Mouse (Mus musculus) hindbrain, embryonic 11.5 days (tissue): ENCODE data around the gene Ldlrad2. TPM values are rescaled to one million over a fixed set of nuclear protein-coding genes. Genes with fewer than 3 reads are reported as not detected.

Experiments used
- ATAC-seq: fragments of 200-750 bp; cut with Nextera tagmentation; 2 replicates; pipeline ENCODE4 v1.8.0; 2017; ENCODE audit warnings: mild to moderate bottlenecking, moderate TSS enrichment, moderate library complexity; ENCODE audit not compliant: low FRiP score
- DNase-seq: peaks from one replicate; pipeline ENCODE4 v3.0.0-alpha.2; 2015; ENCODE audit warnings: low spot score
- H3K27ac ChIP-seq: fragments of 300-500 bp; sonication (generic); 2 replicates; pipeline ENCODE4 v1.5.1; 2014; ENCODE audit warnings: mild to moderate bottlenecking, low read depth, low read length
- H3K27me3 ChIP-seq: fragments of 300-500 bp; sonication (generic); 2 replicates; pipeline ENCODE4 v1.6.1; 2014; ENCODE audit warnings: mild to moderate bottlenecking, low read length, moderate library complexity, mixed read lengths; ENCODE audit not compliant: control insufficient read depth, insufficient read depth
- H3K36me3 ChIP-seq: fragments of 300-500 bp; sonication (generic); 2 replicates; pipeline ENCODE4 v1.6.1; 2014; ENCODE audit warnings: mild to moderate bottlenecking, low read length, moderate library complexity, mixed read lengths; ENCODE audit not compliant: control insufficient read depth, insufficient read depth
- H3K4me1 ChIP-seq: fragments of 300-500 bp; sonication (generic); replicated peaks from 2 replicates; pipeline ENCODE4 v1.6.1; 2014; ENCODE audit warnings: low read length, mixed read lengths; ENCODE audit not compliant: control insufficient read depth, insufficient read depth
- H3K4me2 ChIP-seq: fragments of 300-500 bp; sonication (generic); replicated peaks from 2 replicates; pipeline ENCODE4 v1.6.1; 2014; ENCODE audit warnings: mild to moderate bottlenecking, low read depth, low read length
- H3K4me3 ChIP-seq: fragments of 300-500 bp; sonication (generic); 2 replicates; pipeline ENCODE4 v1.5.1; 2014; ENCODE audit warnings: low read depth, low read length
- H3K9ac ChIP-seq: fragments of 300-500 bp; sonication (generic); 2 replicates; pipeline ENCODE4 v1.6.1; 2014; ENCODE audit warnings: low read depth, low read length
- H3K9me3 ChIP-seq: fragments of 300-500 bp; sonication (generic); 2 replicates; pipeline ENCODE4 v1.6.1; 2016; ENCODE audit warnings: low read length; ENCODE audit not compliant: control insufficient read depth
- WGBS: fragments of 180-500 bp; shearing (Covaris S2); extraction: QIAGEN DNeasy Blood & Tissue Kit; methylation state at CpG from one replicate; pipeline ENCODE4 v1.1.7; 2014; 5-methylcytosine and 5-hydroxymethylcytosine counted together
- polyA plus RNA-seq: library from polyadenylated mRNA; unstranded; fragments of >200 nt; fragmentation: Nextera tagmentation; extraction: Ambion mirVana; gene quantifications from 2 replicates; pipeline ENCODE4 v1.2.1, GENCODE M21; 2014

Gene Ldlrad2
- polyA plus RNA-seq, 1 experiment from 2014 or later, result 0.77 TPM

- no peaks in the 10 kb centered on the region for H3K9me3 ChIP-seq
- no peak overlapping the region for H3K4me3 ChIP-seq
- ATAC-seq (no peak), DNase-seq (no peak)
- H3K9ac ChIP-seq, result no peak overlapping the region
- H3K4me1 ChIP-seq, result no peaks in the 10 kb centered on the region
- H3K4me2 ChIP-seq, result no peak overlapping the region
- H3K27me3 ChIP-seq, result no peaks in the 10 kb centered on the region
- WGBS, result 90% methylated on average over 6 of the region's 6 CpGs
- no peaks in the 10 kb centered on the region for H3K36me3 ChIP-seq
- H3K27ac ChIP-seq, result no peak overlapping the region
These were observed 46.5 kb downstream of the Ldlrad2 start for GRCm38 (mm10) chr4:137527872-137528271.

- Histone ChIP-seq H3K4me2 (no peak overlapping the region), H3K9ac (no peak overlapping the region), H3K36me3 (no peaks in the 10 kb centered on the region), H3K27ac (no peak overlapping the region), H3K4me3 (no peak overlapping the region), H3K27me3 (no peaks in the 10 kb centered on the region), H3K9me3 (no peaks in the 10 kb centered on the region), H3K4me1 (no peaks in the 10 kb centered on the region)
- WGBS, result 83% methylated on average over 4 of the region's 4 CpGs
- ATAC-seq (no peak), DNase-seq (no peak)
These were observed 47.0 kb downstream of the Ldlrad2 start for GRCm38 (mm10) chr4:137527368-137527767.

- Histone ChIP-seq H3K27me3 (no peaks in the 10 kb centered on the region), H3K4me3 (no peak overlapping the region), H3K9ac (no peak overlapping the region), H3K4me2 (no peak overlapping the region), H3K27ac (no peak overlapping the region), H3K4me1 (no peaks in the 10 kb centered on the region), H3K36me3 (no peaks in the 10 kb centered on the region), H3K9me3 (no peaks in the 10 kb centered on the region)
- no peak for ATAC-seq
- WGBS, result 83% methylated on average over 1 of the region's 1 CpGs
- no peak for DNase-seq
These were observed 48.9 kb downstream of the Ldlrad2 start for GRCm38 (mm10) chr4:137525426-137525825.

Other genes starting within 250 kb of the Ldlrad2 start
- gene Cdc42, start 216.8 kb downstream of the Ldlrad2 start, polyA plus RNA-seq, result 692 and 744 TPM in 2 replicates
- gene Cela3a, start 164.8 kb downstream of the Ldlrad2 start, polyA plus RNA-seq, result not detected in 2 replicates
- not detected in 2 replicates for gene Cela3b, start 144.0 kb downstream of the Ldlrad2 start, polyA plus RNA-seq
- gene 1700013G24Rik, start 121.3 kb downstream of the Ldlrad2 start, polyA plus RNA-seq, result not detected in 2 replicates
- gene Hspg2, start 105.8 kb downstream of the Ldlrad2 start, polyA plus RNA-seq, result 14.7 and 18.1 TPM in 2 replicates
- 79.6 and 84.8 TPM in 2 replicates for gene Usp48, start 19.2 kb upstream of the Ldlrad2 start, polyA plus RNA-seq
- 8.5 and 9.1 TPM in 2 replicates for gene Rap1gap, start 90.2 kb upstream of the Ldlrad2 start, polyA plus RNA-seq
- 17.4 and 21.2 TPM in 2 replicates for gene Alpl, start 221.8 kb upstream of the Ldlrad2 start, polyA plus RNA-seq